Mouse (Mus musculus): ENCODE data around the gene Vstm4. TPM values are rescaled to one million over a fixed set of nuclear protein-coding genes. Genes with fewer than 3 reads are reported as not detected.

The Vstm4 gene
- polyA plus RNA-seq (2014; fragmentation: Illumina TruSeq; extraction: RNeasy Lipid Tissue Mini Kit (QIAGEN cat#74804)): 14.5 TPM

GRCm38 (mm10) chr14:32856681-32857328, at the start of gene Vstm4:
Vstm4 (plus strand) TSS chr14:32856756.

GRCm38 (mm10) chr14:32833847-32834246, 22.7 kb upstream of the Vstm4 start, which contains the start of gene Fam170b:
Fam170b (plus strand) TSS chr14:32833962.

Other genes starting within 250 kb of the Vstm4 start
- gene 3425401B19Rik, start 171.5 kb upstream of the Vstm4 start, polyA plus RNA-seq (2014; fragmentation: Illumina TruSeq; extraction: RNeasy Lipid Tissue Mini Kit (QIAGEN cat#74804)): not detected
- gene Tmem273, start 70.8 kb upstream of the Vstm4 start, polyA plus RNA-seq (2014; fragmentation: Illumina TruSeq; extraction: RNeasy Lipid Tissue Mini Kit (QIAGEN cat#74804)): 0.51 TPM
- gene Fam170b, start 22.8 kb upstream of the Vstm4 start, polyA plus RNA-seq (2014; fragmentation: Illumina TruSeq; extraction: RNeasy Lipid Tissue Mini Kit (QIAGEN cat#74804)): not detected
- gene Lrrc18, start 134.6 kb downstream of the Vstm4 start, polyA plus RNA-seq (2014; fragmentation: Illumina TruSeq; extraction: RNeasy Lipid Tissue Mini Kit (QIAGEN cat#74804)): 6.4 TPM